Mouse (Mus musculus) heart, embryonic 11.5 days (tissue): ENCODE measurements around the gene Erfe. TPM values are rescaled to one million over a fixed set of nuclear protein-coding genes. Genes with fewer than 3 reads are reported as not detected.

ENCODE experiments used
- ATAC-seq: fragments of 200-750 bp; cut with Nextera tagmentation; replicated peaks from 2 replicates; pipeline ENCODE4 v1.8.0; 2017; ENCODE audit warnings: moderate library complexity; ENCODE audit not compliant: insufficient number of reproducible peaks, low FRiP score, low TSS enrichment
- H3K27ac ChIP-seq: fragments of 300-500 bp; sonication (generic); 2 replicates; pipeline ENCODE4 v1.5.1; 2014; ENCODE audit warnings: mild to moderate bottlenecking, low read depth, low read length
- H3K27me3 ChIP-seq: fragments of 300-500 bp; sonication (generic); 2 replicates; pipeline ENCODE4 v1.6.1; 2014; ENCODE audit warnings: mild to moderate bottlenecking, low read length, mixed read lengths; ENCODE audit not compliant: control insufficient read depth, insufficient read depth
- H3K36me3 ChIP-seq: fragments of 300-500 bp; sonication (generic); 2 replicates; pipeline ENCODE4 v1.6.1; 2014; ENCODE audit warnings: mild to moderate bottlenecking, low read length, moderate library complexity, mixed read lengths; ENCODE audit not compliant: control insufficient read depth, insufficient read depth
- H3K4me1 ChIP-seq: fragments of 300-500 bp; sonication (generic); 2 replicates; pipeline ENCODE4 v1.6.1; 2014; ENCODE audit warnings: low read length; ENCODE audit not compliant: control insufficient read depth, insufficient read depth
- H3K4me2 ChIP-seq: fragments of 300-500 bp; sonication (generic); 2 replicates; pipeline ENCODE4 v1.6.1; 2014; ENCODE audit warnings: mild to moderate bottlenecking, moderate library complexity
- H3K4me3 ChIP-seq: fragments of 300-500 bp; sonication (generic); 2 replicates; pipeline ENCODE4 v1.5.1; 2014; ENCODE audit warnings: low read depth, low read length
- H3K9ac ChIP-seq: fragments of 300-500 bp; sonication (generic); 2 replicates; pipeline ENCODE4 v1.6.1; 2014; ENCODE audit warnings: mild to moderate bottlenecking, low read depth, low read length, moderate library complexity
- H3K9me3 ChIP-seq: fragments of 300-500 bp; sonication (generic); replicated peaks from 2 replicates; pipeline ENCODE4 v1.6.1; 2016; ENCODE audit warnings: low read length; ENCODE audit not compliant: control insufficient read depth
- WGBS: fragments of 180-500 bp; shearing (Covaris S2); extraction: QIAGEN DNeasy Blood & Tissue Kit; methylation state at CpG from one replicate; pipeline ENCODE4 v1.1.7; 2014; ENCODE audit not compliant: insufficient replicate concordance; 5-methylcytosine and 5-hydroxymethylcytosine counted together
- polyA plus RNA-seq: library from polyadenylated mRNA; unstranded; fragments of >200 nt; fragmentation: Nextera tagmentation; extraction: Ambion mirVana; gene quantifications from 2 replicates; pipeline ENCODE4 v1.2.1, GENCODE M21; 2014

Erfe gene
- polyA plus RNA-seq, 1 experiment from 2014 or later = 0.90 TPM

GRCm38 (mm10) chr1:91344001-91344400 lies 22.2 kb upstream of the Erfe start:
- peaks cover 47% of the 10 kb centered on the region for H3K27me3 ChIP-seq
- no peak overlapping the region for H3K9ac ChIP-seq
- no peak overlapping the region for H3K4me2 ChIP-seq
- H3K36me3 ChIP-seq = no peaks in the 10 kb centered on the region
- no peak overlapping the region for H3K27ac ChIP-seq
- WGBS = 80% methylated on average over 3 of the region's 3 CpGs
- H3K9me3 ChIP-seq = no peaks in the 10 kb centered on the region
- no peak for ATAC-seq
- peaks cover 12% of the 10 kb centered on the region; the same call in 1 of the 2 replicates for H3K4me1 ChIP-seq
- H3K4me3 ChIP-seq = no peak overlapping the region

GRCm38 (mm10) chr1:91344921-91345685 lies 21.1 kb upstream of the Erfe start:
- Histone ChIP-seq H3K4me1 (peaks cover 15% of the 10 kb centered on the region), H3K27ac (no peak overlapping the region), H3K4me2 (peak overlapping the region; percentile 71), H3K36me3 (no peaks in the 10 kb centered on the region), H3K27me3 (peaks cover 47% of the 10 kb centered on the region), H3K9ac (no peak overlapping the region), H3K9me3 (no peaks in the 10 kb centered on the region), H3K4me3 (peak overlapping the region; percentile 39)
- ATAC-seq = peak; percentile 24; the same call in 1 of the 2 replicates
- 3% methylated on average over 68 of the region's 68 CpGs for WGBS

GRCm38 (mm10) chr1:91346892-91347291 lies 19.3 kb upstream of the Erfe start:
- Histone ChIP-seq H3K9ac (no peak overlapping the region), H3K9me3 (no peaks in the 10 kb centered on the region), H3K36me3 (no peaks in the 10 kb centered on the region), H3K27me3 (peaks cover 45% of the 10 kb centered on the region), H3K27ac (no peak overlapping the region), H3K4me2 (no peak overlapping the region), H3K4me1 (peaks cover 26% of the 10 kb centered on the region), H3K4me3 (no peak overlapping the region)
- ATAC-seq = no peak
- WGBS = 28% methylated on average over 3 of the region's 3 CpGs

- Histone ChIP-seq H3K36me3 (peaks cover 3% of the 10 kb centered on the region; the same call in 1 of the 2 replicates), H3K27ac (peak within 1 kb of the TSS; percentile 79), H3K9ac (peak within 1 kb of the TSS; percentile 75), H3K4me3 (peak within 1 kb of the TSS; percentile 49), H3K4me1 (peaks cover 23% of the 10 kb centered on the region), H3K9me3 (no peaks in the 10 kb centered on the region), H3K27me3 (peaks cover 9% of the 10 kb centered on the region), H3K4me2 (peak within 1 kb of the TSS; percentile 72)
- WGBS = 29% methylated on average over 4 of the region's 4 CpGs
- 0 out of 2 replicates have a peak, but pooled peaks have one; percentile 18 for ATAC-seq
Measured at GRCm38 (mm10) chr1:91350841-91351240, 15.4 kb upstream of the Erfe start, which contains the start of gene Klhl30. Klhl30 (plus strand) TSS chr1:91351016.

- WGBS = 61% methylated on average over 3 of the region's 3 CpGs
- no peak for ATAC-seq
- H3K27me3 ChIP-seq = peaks cover 5% of the 10 kb centered on the region
- peak overlapping the region; percentile 49 for H3K4me3 ChIP-seq
- peaks cover 23% of the 10 kb centered on the region for H3K4me1 ChIP-seq
- peaks cover 3% of the 10 kb centered on the region; the same call in 1 of the 2 replicates for H3K36me3 ChIP-seq
- peak overlapping the region; percentile 72 for H3K4me2 ChIP-seq
- H3K27ac ChIP-seq = peak overlapping the region; percentile 79
- no peaks in the 10 kb centered on the region for H3K9me3 ChIP-seq
- peak overlapping the region; percentile 75 for H3K9ac ChIP-seq
Measured at GRCm38 (mm10) chr1:91351249-91351648, 15.0 kb upstream of the Erfe start.

GRCm38 (mm10) chr1:91352277-91352676 lies 14.0 kb upstream of the Erfe start:
- no peak overlapping the region for H3K9ac ChIP-seq
- peak overlapping the region; percentile 72 for H3K4me2 ChIP-seq
- WGBS = 77% methylated on average over 2 of the region's 2 CpGs
- H3K9me3 ChIP-seq = no peaks in the 10 kb centered on the region
- H3K4me1 ChIP-seq = peaks cover 23% of the 10 kb centered on the region
- no peaks in the 10 kb centered on the region; the same call in 1 of the 2 replicates for H3K27me3 ChIP-seq
- no peak for ATAC-seq
- no peak overlapping the region for H3K4me3 ChIP-seq
- H3K36me3 ChIP-seq = peaks cover 3% of the 10 kb centered on the region; the same call in 1 of the 2 replicates
- H3K27ac ChIP-seq = no peak overlapping the region

- Histone ChIP-seq H3K27ac (no peak overlapping the region), H3K4me3 (no peak overlapping the region), H3K27me3 (no peaks in the 10 kb centered on the region; the same call in 1 of the 2 replicates), H3K4me1 (peaks cover 11% of the 10 kb centered on the region), H3K4me2 (no peak overlapping the region), H3K36me3 (peaks cover 6% of the 10 kb centered on the region), H3K9me3 (no peaks in the 10 kb centered on the region), H3K9ac (no peak overlapping the region)
- WGBS = 84% methylated on average over 11 of the region's 11 CpGs
- ATAC-seq = no peak
Measured at GRCm38 (mm10) chr1:91356105-91356504, 10.1 kb upstream of the Erfe start.

GRCm38 (mm10) chr1:91362113-91362512 lies 4.1 kb upstream of the Erfe start:
- H3K4me2 ChIP-seq = no peak overlapping the region
- 68% methylated on average over 5 of the region's 5 CpGs for WGBS
- H3K27me3 ChIP-seq = peaks cover 4% of the 10 kb centered on the region
- H3K36me3 ChIP-seq = peaks cover 16% of the 10 kb centered on the region
- H3K4me1 ChIP-seq = no peaks in the 10 kb centered on the region
- H3K9me3 ChIP-seq = peaks cover 11% of the 10 kb centered on the region; the same call in 1 of the 2 replicates
- no peak overlapping the region for H3K9ac ChIP-seq
- no peak overlapping the region for H3K4me3 ChIP-seq
- no peak overlapping the region for H3K27ac ChIP-seq
- no peak for ATAC-seq
